Mouse (Mus musculus): ENCODE measurements at regions not wholly inside any gene's neighbourhood (a gene's known extent, or its start where the extent isn't known, plus 50 kb on each side); places are given as distances from the start of the nearest gene placed in this dataset.

- in situ Hi-C loops (cut with MboI; ENCODE audit: low sequenced_read_pairs): loop anchor here (5.0 kb wide), 1 partner anchor 118 kb away; no protein-coding TSS in a partner anchor
Observed at GRCm38 (mm10) chr1:135665484-135665883, 54.4 kb upstream of the Csrp1 start.

- in situ Hi-C loops (cut with MboI; ENCODE audit: low sequenced_read_pairs): loop anchor here (5.0 kb wide), 1 partner anchor 121 kb away; no protein-coding TSS in a partner anchor
Observed at GRCm38 (mm10) chr1:135668331-135668730, 51.5 kb upstream of the Csrp1 start.

GRCm38 (mm10) chr1:135668951-135669350 is 50.9 kb upstream of the Csrp1 start:
- in situ Hi-C loops (cut with MboI; ENCODE audit: low sequenced_read_pairs): loop anchor here (5.0 kb wide), 1 partner anchor 122 kb away; no protein-coding TSS in a partner anchor

GRCm38 (mm10) chr1:135669803-135670202 is 50.1 kb upstream of the Csrp1 start:
- in situ Hi-C loops (cut with MboI; ENCODE audit: low sequenced_read_pairs): loop anchor here (5.0 kb wide), 1 partner anchor 123 kb away; no protein-coding TSS in a partner anchor

All from CH12F3 (cell line).